Mouse (Mus musculus) bone marrow, adult 2 months (tissue): ENCODE measurements around the gene Depdc5.

Experiments
- CTCF ChIP-seq: fragments of 200-500 bp; IDR thresholded peaks from 2 replicates; pipeline ENCODE4 v1.5.1; 2011; ENCODE audit warnings: low read length, control low read depth; ENCODE audit not compliant: control insufficient read depth, insufficient read depth
- POLR2A ChIP-seq: fragments of 200-500 bp; IDR thresholded peaks from 2 replicates; pipeline ENCODE4 v1.6.1; 2011; ENCODE audit warnings: low read depth, mild to moderate bottlenecking, control low read depth, low read length, borderline replicate concordance; ENCODE audit not compliant: control insufficient read depth

- no peak for TF ChIP-seq POLR2A
- peak; percentile 16; the same call in 1 of the 2 replicates for TF ChIP-seq CTCF
Measured at GRCm38 (mm10) chr5:32840029-32840428, 23.5 kb upstream of the Depdc5 start.
